ENCODE assay signal across 8 mouse cellular contexts in the genomic region with DNA sequence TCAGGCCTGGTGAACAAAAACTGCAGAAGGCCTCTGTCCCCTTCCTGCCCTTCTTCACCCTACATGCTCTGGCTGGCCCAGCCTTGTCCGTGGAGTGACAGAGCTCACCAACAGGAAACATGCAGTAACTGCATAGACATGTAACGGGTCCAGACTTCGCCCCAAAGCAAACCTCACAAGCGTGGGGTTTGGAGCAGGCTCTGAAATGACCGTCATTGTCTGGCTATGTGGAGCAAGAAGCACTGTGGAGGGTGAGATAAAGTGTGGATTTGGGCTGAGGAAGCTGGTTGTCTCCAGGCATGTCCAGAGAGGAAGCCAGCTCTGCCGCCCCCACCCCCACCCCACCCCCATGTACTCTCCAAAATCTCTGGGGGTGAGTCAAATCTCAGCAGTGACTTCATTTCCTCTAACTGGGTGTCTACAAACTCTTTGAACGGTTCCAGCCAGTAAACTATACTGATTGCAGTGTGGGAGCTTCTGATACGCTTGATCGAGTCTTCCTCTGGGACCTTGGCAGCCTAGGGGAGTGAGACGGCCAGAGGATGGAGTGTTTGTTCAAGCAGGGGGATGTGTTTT.
DNase-seq lines count a peak whose midpoint lies in the region; ATAC-seq lines count a peak whose summit lies in the region.

No protein-coding gene starts in this region.

- no peaks in the 10 kb centered on the region for H3K27me3 ChIP-seq in kidney, embryonic 15.5 days
- no peaks in the 10 kb centered on the region for H3K27me3 ChIP-seq in heart, embryonic 10.5 days (ENCODE audit: insufficient read depth, poor library complexity, severe bottlenecking)
- H3K27me3 ChIP-seq in stomach, embryonic 16.5 days (ENCODE audit: control insufficient read depth, insufficient read depth, low read length), result no peaks in the 10 kb centered on the region

- ATAC-seq in kidney, embryonic 15.5 days (replicated peaks; ENCODE audit: low FRiP score), result peak; percentile 88
- ATAC-seq in stomach, embryonic 16.5 days (ENCODE audit: insufficient read depth, low FRiP score), result 0 out of 2 replicates have a peak, but pooled peaks have one; percentile 19

- no peak overlapping the region for H3K4me3 ChIP-seq in kidney, embryonic 15.5 days (replicated peaks)
- no peak overlapping the region for H3K4me3 ChIP-seq in heart, embryonic 10.5 days
- H3K4me3 ChIP-seq in stomach, embryonic 16.5 days (replicated peaks; ENCODE audit: low read length), result no peak overlapping the region

- H3K4me2 ChIP-seq in kidney, embryonic 15.5 days, result peak overlapping the region; percentile 15; the same call in 1 of the 2 replicates
- no peak overlapping the region for H3K4me2 ChIP-seq in stomach, embryonic 16.5 days (ENCODE audit: low read depth, low read length)

- H3K36me3 ChIP-seq in kidney, embryonic 15.5 days, result no peaks in the 10 kb centered on the region
- peaks cover 36% of the 10 kb centered on the region for H3K36me3 ChIP-seq in heart, embryonic 10.5 days
- H3K36me3 ChIP-seq in stomach, embryonic 16.5 days (ENCODE audit: control insufficient read depth, insufficient read depth, low read length), result no peaks in the 10 kb centered on the region

- H3K27ac ChIP-seq in kidney, embryonic 15.5 days, result peak overlapping the region; percentile 78
- H3K27ac ChIP-seq in heart, embryonic 10.5 days, result peak overlapping the region; percentile 88
- peak overlapping the region; percentile 48 for H3K27ac ChIP-seq in stomach, embryonic 16.5 days (ENCODE audit: low read length)

- peaks cover 46% of the 10 kb centered on the region for H3K4me1 ChIP-seq in kidney, embryonic 15.5 days
- peaks cover 72% of the 10 kb centered on the region for H3K4me1 ChIP-seq in heart, embryonic 10.5 days
- H3K4me1 ChIP-seq in stomach, embryonic 16.5 days (ENCODE audit: control insufficient read depth, insufficient read depth, low read length), result peaks cover 26% of the 10 kb centered on the region

- 14% methylated on average over 10 of the region's 10 CpGs for WGBS in kidney, embryonic 15.5 days
- WGBS in heart, embryonic 10.5 days, result 41% methylated on average over 10 of the region's 10 CpGs
- whole genome bisulfite sequencing in stomach, embryonic 16.5 days, result 49% methylated on average over 10 of the region's 10 CpGs

- intact Hi-C loops in left cerebral cortex, postnatal 36 days (cut with DNase I), result no loop called here

- H3K9me3 ChIP-seq in kidney, embryonic 15.5 days (replicated peaks), result no peaks in the 10 kb centered on the region
- H3K9me3 ChIP-seq in heart, embryonic 10.5 days, result no peaks in the 10 kb centered on the region
- H3K9me3 ChIP-seq in stomach, embryonic 16.5 days (replicated peaks; ENCODE audit: control insufficient read depth, low read length), result no peaks in the 10 kb centered on the region

- no peak for DNase-seq in kidney, adult 9 months
- DNase-seq in heart, embryonic 10.5 days (ENCODE audit: low spot score), result peak; percentile 82
- peak; percentile 53 to 70 for DNase-seq in kidney, postnatal 4 days
- no peak for DNase-seq in thymus, adult 18-20 months
- no peak for DNase-seq in left cerebral cortex, postnatal 36 days (ENCODE audit: low spot score in 2 of 2)
- no peak for DNase-seq in thymus, postnatal 0 days (ENCODE audit: low spot score)

- H3K9ac ChIP-seq in kidney, embryonic 15.5 days, result no peak overlapping the region
- 0 out of 2 replicates have a peak overlapping the region, but pooled peaks have one; percentile 27 for H3K9ac ChIP-seq in stomach, embryonic 16.5 days (ENCODE audit: low read length)

Comparison
In these comparisons a context has a peak if more than half of its experiments do, and no peak if none do; other contexts are left out.
1. DNase-seq: peak in heart, embryonic 10.5 days (single experiment) and kidney, postnatal 4 days (2 of 2); none in kidney, adult 9 months (single experiment), thymus, adult 18-20 months (0 of 2), left cerebral cortex, postnatal 36 days (0 of 2) and thymus, postnatal 0 days (single experiment).
2. Peak in every context shown above with its lines, with median percentiles within 50 percentile points of each other: H3K27ac ChIP-seq.